Mouse (Mus musculus): ENCODE measurements around the gene H2al2a.

GRCm38 (mm10) chr2:17975601-17976327, 21.0 kb downstream of the H2al2a start:
- TF ChIP-seq GATA1 (IDR thresholded peaks at IDR 0.05; ENCODE audit: borderline replicate concordance, low read length) (no peak), FLI1 (IDR thresholded peaks at IDR 0.05; ENCODE audit: low read length) (no peak)
